Mouse (Mus musculus): ENCODE data around the gene Suclg1.

The Suclg1 gene

DNA sequence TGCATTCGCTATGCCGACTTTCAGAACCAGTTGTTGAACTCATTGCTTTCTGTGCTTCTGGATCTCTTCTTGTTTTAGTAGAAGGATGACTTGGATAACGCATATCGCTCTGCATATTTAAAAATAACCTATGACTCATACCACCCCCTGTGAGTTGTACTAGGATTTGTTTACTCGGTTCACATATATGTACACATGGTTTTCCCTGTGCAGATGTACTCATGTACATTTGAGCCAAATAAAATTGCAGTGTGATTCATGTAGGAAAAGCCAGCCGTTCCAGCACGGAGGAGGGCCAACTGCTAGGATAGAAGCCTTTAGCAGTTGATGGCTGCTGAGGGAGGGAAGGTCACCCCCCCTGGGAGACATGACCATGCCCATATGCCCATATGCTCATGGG, 63.6 kb downstream of the Suclg1 start:
- in situ Hi-C loops (cut with MboI; ENCODE audit: low sequenced_read_pairs): no loop called here

- in situ Hi-C loops (cut with MboI; ENCODE audit: low sequenced_read_pairs): no loop called here
Measured at GRCm38 (mm10) chr6:73314923-73315603, 66.9 kb downstream of the Suclg1 start.

- in situ Hi-C loops (cut with MboI; ENCODE audit: low sequenced_read_pairs): no loop called here
Measured at GRCm38 (mm10) chr6:73322306-73322705, 74.1 kb downstream of the Suclg1 start.
